Mouse (Mus musculus) forebrain, embryonic 13.5 days (tissue): ENCODE measurements at regions not wholly inside any gene's neighbourhood (a gene's known extent, or its start where the extent isn't known, plus 50 kb on each side); places are given as distances from the start of the nearest gene placed in this dataset.
"Not testable (repeated sequence)": the region's sequence is repeated elsewhere in the genome, so short reads cannot be mapped to it uniquely, and the experiment has no call there.

Experiments
- ATAC-seq: fragments of 200-750 bp; cut with Nextera tagmentation; 2 replicates; pipeline ENCODE4 v1.8.0; 2017
- H3K27ac ChIP-seq: fragments of 300-500 bp; sonication (generic); 2 replicates; pipeline ENCODE4 v1.5.1; 2015; ENCODE audit warnings: inconsistent platforms, mild to moderate bottlenecking, moderate library complexity
- H3K27me3 ChIP-seq: fragments of 300-500 bp; sonication (generic); 2 replicates; pipeline ENCODE4 v1.6.1; 2015; ENCODE audit warnings: mild to moderate bottlenecking, inconsistent platforms
- H3K36me3 ChIP-seq: fragments of 300-500 bp; sonication (generic); 2 replicates; pipeline ENCODE4 v1.6.1; 2015; ENCODE audit warnings: mild to moderate bottlenecking, inconsistent platforms; ENCODE audit not compliant: poor library complexity, severe bottlenecking
- H3K4me1 ChIP-seq: fragments of 300-500 bp; sonication (generic); 2 replicates; pipeline ENCODE4 v1.6.1; 2015; ENCODE audit warnings: inconsistent platforms
- H3K4me2 ChIP-seq: fragments of 300-500 bp; sonication (generic); 2 replicates; pipeline ENCODE4 v1.6.1; 2015; ENCODE audit warnings: inconsistent platforms, mild to moderate bottlenecking, moderate library complexity
- H3K4me3 ChIP-seq: fragments of 300-500 bp; sonication (generic); 2 replicates; pipeline ENCODE4 v1.5.1; 2015; ENCODE audit warnings: mild to moderate bottlenecking, inconsistent platforms
- H3K9ac ChIP-seq: fragments of 300-500 bp; sonication (generic); 2 replicates; pipeline ENCODE4 v1.6.1; 2015; ENCODE audit warnings: mild to moderate bottlenecking, inconsistent platforms
- H3K9me3 ChIP-seq: fragments of 300-500 bp; sonication (generic); replicated peaks from 2 replicates; pipeline ENCODE4 v1.6.1; 2016; ENCODE audit warnings: inconsistent platforms
- WGBS: fragments of 180-500 bp; shearing (Covaris S2); methylation state at CpG from one replicate; pipeline ENCODE4 v1.1.7; 2015; 5-methylcytosine and 5-hydroxymethylcytosine counted together

DNA sequence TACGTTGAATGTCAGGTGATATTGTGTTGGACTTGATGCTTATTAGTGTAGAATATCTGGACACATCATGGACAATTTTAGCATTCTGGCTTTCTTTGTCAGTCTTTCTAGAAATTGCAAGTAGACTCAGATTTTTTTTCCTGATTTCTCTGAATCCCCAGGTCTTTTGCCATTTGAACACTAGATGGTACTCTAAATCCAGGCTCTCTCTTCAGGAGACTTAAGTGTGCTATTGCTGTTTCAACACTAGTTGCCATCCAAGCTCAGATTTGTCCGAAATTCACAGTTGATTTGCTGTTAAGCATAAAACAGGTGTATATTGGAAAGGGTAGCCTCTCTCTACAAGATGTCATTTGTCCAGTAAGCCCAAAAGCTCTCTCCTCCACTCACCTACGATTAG is 451.5 kb downstream of the Lmo7 start:
- no peaks in the 10 kb centered on the region for H3K9me3 ChIP-seq
- no peaks in the 10 kb centered on the region for H3K4me1 ChIP-seq

DNA sequence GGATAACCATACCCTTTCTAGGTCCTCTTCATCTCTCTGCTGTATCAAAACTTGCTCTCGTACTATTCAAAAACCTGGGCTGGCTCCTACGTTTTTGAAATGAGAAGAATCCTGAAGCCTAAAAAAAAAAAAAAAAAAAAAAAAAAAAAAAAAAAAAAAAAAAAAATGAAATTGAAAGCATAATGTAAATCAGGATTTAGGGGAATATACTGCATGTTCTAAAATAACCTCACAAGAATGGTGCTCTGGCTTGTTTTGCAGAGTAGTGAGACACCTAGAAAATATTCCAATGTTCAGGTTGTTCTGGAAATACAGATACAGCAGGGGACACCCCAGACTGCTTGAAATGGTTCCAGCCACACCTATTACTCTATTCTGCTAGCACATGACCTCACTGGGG is 442.0 kb downstream of the Lmo7 start:
- H3K27ac ChIP-seq, result no peak overlapping the region
- H3K9ac ChIP-seq, result no peak overlapping the region
- 85% methylated on average over 2 of the region's 2 CpGs for WGBS
- H3K9me3 ChIP-seq, result no peaks in the 10 kb centered on the region
- H3K4me3 ChIP-seq, result no peak overlapping the region
- no peaks in the 10 kb centered on the region for H3K36me3 ChIP-seq
- H3K4me1 ChIP-seq, result no peaks in the 10 kb centered on the region
- H3K4me2 ChIP-seq, result no peak overlapping the region
- ATAC-seq, result no peak
- H3K27me3 ChIP-seq, result no peaks in the 10 kb centered on the region

More for the DNA sequence above, 451.5 kb downstream of the Lmo7 start:
- Histone ChIP-seq H3K27ac (no peak overlapping the region), H3K27me3 (no peaks in the 10 kb centered on the region), H3K4me2 (no peak overlapping the region), H3K36me3 (no peaks in the 10 kb centered on the region), H3K9ac (no peak overlapping the region), H3K4me3 (no peak overlapping the region)
- WGBS, result 83% methylated on average over 3 of the region's 3 CpGs
- ATAC-seq, result no peak

DNA sequence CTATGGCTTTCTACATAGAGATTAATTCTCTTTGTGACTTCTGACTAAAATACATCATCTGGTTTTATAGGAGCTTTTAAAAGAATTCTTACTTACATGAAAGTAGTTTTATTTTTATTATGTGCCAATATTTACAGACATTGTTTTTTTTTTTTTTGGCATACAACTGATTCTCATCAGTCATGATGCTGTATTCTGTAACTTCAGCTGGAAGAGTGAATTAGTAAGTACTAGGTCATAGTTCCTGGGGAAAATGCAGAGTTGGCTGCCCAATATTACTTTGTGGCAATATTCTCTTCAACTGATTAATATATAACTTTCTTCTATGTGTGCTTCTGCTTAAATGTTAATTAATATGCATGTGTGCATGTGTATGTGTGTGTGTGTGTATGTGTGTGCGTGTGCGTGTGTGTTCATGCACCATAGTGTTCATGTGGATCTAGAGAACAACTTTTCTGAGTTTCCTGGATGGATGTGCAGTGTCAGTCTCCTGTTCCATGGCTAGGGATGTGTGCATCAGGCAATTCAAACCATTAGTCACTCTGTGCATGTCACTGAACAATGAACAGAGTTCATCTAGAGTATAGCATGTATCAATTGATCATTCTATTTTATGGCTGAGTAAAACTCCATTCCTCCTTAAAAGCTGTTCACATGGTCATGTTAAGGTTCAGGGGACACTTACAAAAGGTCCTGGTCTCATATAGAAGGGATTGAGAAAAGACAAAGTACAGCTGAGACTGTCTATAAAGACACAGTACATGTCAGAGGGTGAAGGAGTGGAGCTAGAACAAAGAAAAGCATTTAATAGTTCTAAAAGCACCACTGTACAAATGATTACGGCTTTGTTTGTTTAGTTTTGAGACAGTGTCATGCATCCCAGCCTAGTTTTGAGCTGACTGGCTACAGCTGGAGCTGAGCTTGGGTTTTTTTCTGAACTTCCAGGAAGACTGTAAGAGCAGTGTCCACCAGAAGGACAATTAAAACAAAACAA is 431.8 kb downstream of the Lmo7 start:
- no peaks in the 10 kb centered on the region for H3K4me1 ChIP-seq
- 79% methylated on average over 3 of the region's 3 CpGs for WGBS
- H3K27me3 ChIP-seq, result no peaks in the 10 kb centered on the region
- H3K4me3 ChIP-seq, result no peak overlapping the region
- no peaks in the 10 kb centered on the region for H3K9me3 ChIP-seq
- ATAC-seq, result no peak
- H3K9ac ChIP-seq, result no peak overlapping the region
- no peak overlapping the region for H3K4me2 ChIP-seq
- H3K27ac ChIP-seq, result no peak overlapping the region
- H3K36me3 ChIP-seq, result no peaks in the 10 kb centered on the region

DNA sequence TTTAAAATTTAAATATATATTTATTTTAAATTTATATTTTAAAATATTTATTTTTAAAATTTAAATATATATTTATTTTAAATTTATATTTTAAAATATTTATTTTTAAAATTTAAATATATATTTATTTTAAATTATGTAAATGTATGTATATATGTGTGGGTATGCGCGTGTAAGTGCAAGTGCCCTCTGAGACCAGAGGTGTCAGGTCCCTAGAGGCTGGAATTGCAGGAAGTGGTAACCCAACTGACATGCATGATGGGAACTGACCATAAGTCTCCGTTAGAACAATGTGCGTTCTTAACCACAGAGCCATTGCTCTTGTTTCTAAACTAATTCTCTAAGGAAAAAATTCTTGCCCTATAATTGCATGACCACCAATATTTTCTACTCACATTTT is 420.7 kb downstream of the Lmo7 start:
- ATAC-seq, result peak; percentile 66; the same call in 1 of the 2 replicates
- H3K27ac ChIP-seq, H3K36me3 ChIP-seq, H3K4me3 ChIP-seq, H3K9ac ChIP-seq, H3K9me3 ChIP-seq, H3K4me2 ChIP-seq, H3K27me3 ChIP-seq, H3K4me1 ChIP-seq: not testable (repeated sequence)
- WGBS, result 95% methylated on average over 4 of the region's 4 CpGs

DNA sequence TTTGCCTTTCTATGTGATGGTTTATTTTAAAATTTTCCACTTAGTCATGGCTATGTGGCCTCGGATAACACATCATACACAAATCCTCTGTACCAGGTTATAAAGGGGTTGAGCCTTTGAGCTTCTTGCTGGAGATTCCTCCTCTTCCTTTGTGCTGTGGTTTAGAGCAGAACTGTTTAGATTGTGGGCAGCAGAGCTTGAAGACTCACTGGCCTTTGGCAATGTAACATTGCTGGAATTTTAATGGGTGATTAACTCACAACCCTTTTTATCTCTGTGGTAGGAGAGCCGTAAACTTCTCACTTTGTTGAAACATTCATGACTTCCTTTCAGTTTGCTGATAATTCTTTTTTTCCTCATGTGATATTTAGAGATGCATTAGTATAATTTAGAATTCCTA is 413.0 kb downstream of the Lmo7 start:
- Histone ChIP-seq H3K4me1 (no peaks in the 10 kb centered on the region), H3K4me2 (no peak overlapping the region), H3K9me3 (no peaks in the 10 kb centered on the region), H3K27me3 (no peaks in the 10 kb centered on the region), H3K9ac (no peak overlapping the region), H3K36me3 (no peaks in the 10 kb centered on the region), H3K27ac (no peak overlapping the region), H3K4me3 (no peak overlapping the region)
- 28% methylated on average over 2 of the region's 2 CpGs for WGBS
- no peak for ATAC-seq

DNA sequence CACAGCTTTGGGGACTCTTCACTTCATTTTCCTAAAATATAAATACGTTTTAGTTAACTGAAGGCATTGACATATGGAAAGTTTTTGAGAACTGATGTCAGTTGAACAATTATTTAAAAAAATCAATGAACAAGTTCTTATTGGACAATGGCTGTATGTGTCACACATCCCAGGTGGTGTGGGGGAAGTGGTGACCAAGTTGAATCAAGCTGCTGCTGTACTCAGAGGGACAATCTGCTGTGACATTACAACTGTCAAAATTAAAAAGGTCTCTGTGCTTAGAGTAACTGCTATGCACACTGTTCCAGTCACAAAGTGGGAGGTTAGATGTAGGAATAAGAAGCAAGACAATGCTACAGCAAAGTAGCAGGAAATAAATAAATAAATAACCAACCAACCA is 409.2 kb downstream of the Lmo7 start:
- Histone ChIP-seq H3K9me3 (no peaks in the 10 kb centered on the region), H3K4me2 (no peak overlapping the region), H3K9ac (no peak overlapping the region), H3K4me1 (no peaks in the 10 kb centered on the region), H3K27ac (no peak overlapping the region), H3K4me3 (no peak overlapping the region), H3K36me3 (no peaks in the 10 kb centered on the region), H3K27me3 (no peaks in the 10 kb centered on the region)
- no peak for ATAC-seq
- 95% methylated on average over 1 of the region's 1 CpGs for WGBS

DNA sequence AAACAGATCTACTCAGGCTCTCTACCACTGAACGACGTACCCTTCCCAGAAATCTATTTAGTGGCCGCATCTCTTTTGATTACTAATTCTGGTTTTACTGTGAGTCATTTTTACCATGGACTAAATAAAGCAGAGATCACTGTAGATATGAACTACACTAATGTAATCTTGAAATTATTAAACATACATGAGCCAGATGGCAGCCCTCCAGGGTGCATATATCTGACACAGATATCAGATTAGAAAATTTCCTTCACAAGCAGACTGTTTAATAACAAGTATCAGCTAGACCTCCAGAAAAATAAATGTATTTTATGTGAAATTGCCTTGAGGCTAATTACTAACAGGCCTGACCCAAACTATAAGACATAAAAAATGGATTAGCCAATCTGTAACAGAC is 388.4 kb downstream of the Lmo7 start:
- H3K4me3 ChIP-seq, result no peak overlapping the region
- ATAC-seq, result no peak
- no peaks in the 10 kb centered on the region for H3K27me3 ChIP-seq
- no peak overlapping the region for H3K27ac ChIP-seq
- H3K9ac ChIP-seq, result no peak overlapping the region
- H3K4me1 ChIP-seq, result no peaks in the 10 kb centered on the region
- no peaks in the 10 kb centered on the region for H3K36me3 ChIP-seq
- 88% methylated on average over 3 of the region's 3 CpGs for WGBS
- H3K9me3 ChIP-seq, result no peaks in the 10 kb centered on the region
- no peak overlapping the region for H3K4me2 ChIP-seq

DNA sequence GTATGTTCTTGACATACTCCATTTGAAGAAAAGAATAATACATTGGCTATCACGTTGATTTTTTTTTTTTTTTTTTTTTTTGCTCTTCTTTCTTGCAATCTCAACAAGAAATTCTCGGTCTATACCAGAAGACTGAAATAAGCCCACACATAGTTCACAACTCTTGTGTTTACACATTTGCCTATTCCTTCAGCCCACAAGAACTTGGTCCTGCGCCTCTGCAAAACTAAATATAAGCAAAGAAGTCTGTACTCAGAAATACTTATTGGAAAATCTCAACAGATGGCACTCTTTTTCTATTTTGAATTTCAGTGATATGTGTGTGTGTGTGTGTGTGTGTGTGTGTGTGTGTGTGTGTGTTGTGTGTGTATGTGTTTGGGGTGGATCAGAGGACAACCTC is 376.4 kb downstream of the Lmo7 start:
- Histone ChIP-seq H3K4me1 (no peaks in the 10 kb centered on the region), H3K36me3 (no peaks in the 10 kb centered on the region), H3K4me2 (no peak overlapping the region), H3K27me3 (no peaks in the 10 kb centered on the region), H3K4me3 (no peak overlapping the region), H3K9ac (no peak overlapping the region), H3K27ac (no peak overlapping the region), H3K9me3 (no peaks in the 10 kb centered on the region)
- WGBS, result 86% methylated on average over 3 of the region's 3 CpGs
- no peak for ATAC-seq

DNA sequence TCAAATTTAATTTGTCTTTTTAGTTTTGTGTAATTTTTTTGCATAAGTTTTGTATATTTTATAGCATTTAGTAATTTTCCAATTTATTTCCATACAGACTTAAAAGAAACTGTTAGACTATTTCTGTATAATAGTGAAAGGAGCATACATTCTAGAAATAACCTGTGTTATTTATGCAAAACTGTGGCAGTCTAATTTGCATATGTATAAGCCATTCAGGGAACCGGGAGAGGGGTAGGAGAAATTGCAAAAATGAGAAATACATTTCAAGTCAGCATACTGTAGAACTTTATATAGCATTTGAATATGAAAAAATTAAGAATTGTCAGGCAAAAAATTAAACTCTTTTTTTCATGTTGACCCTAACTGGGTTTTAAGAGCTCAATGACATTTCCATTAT is 364.3 kb downstream of the Lmo7 start:
- no peaks in the 10 kb centered on the region for H3K4me1 ChIP-seq
- ATAC-seq, result no peak
- no peak overlapping the region for H3K27ac ChIP-seq
- no peaks in the 10 kb centered on the region for H3K27me3 ChIP-seq
- no peaks in the 10 kb centered on the region for H3K36me3 ChIP-seq
- H3K4me2 ChIP-seq, result no peak overlapping the region
- no peaks in the 10 kb centered on the region for H3K9me3 ChIP-seq
- no peak overlapping the region for H3K4me3 ChIP-seq
- no peak overlapping the region for H3K9ac ChIP-seq
- WGBS, result 29% methylated on average over 1 of the region's 1 CpGs

DNA sequence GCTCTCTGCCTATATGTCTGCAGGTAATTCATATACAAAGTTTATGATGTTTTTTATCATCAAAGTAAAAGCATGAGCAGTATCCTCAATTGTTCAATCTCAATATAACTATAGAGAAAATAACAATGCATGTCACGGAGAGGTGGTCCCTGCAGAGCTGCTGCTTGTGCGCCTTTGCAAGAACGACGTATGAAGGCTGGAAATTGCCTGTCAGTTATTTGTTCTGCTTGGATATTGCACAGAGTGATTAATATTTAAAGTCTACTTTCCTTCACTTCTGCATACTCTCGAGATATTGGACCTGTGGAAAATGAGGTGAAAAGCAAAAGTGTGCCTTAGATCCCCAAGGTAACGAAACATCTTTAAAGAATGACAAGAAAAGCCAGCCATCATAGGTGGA is 362.8 kb downstream of the Lmo7 start:
- no peak for ATAC-seq
- WGBS, result 70% methylated on average over 6 of the region's 6 CpGs
- no peak overlapping the region for H3K9ac ChIP-seq
- no peaks in the 10 kb centered on the region for H3K36me3 ChIP-seq
- no peak overlapping the region for H3K4me2 ChIP-seq
- no peaks in the 10 kb centered on the region for H3K9me3 ChIP-seq
- no peak overlapping the region for H3K27ac ChIP-seq
- no peaks in the 10 kb centered on the region for H3K4me1 ChIP-seq
- no peak overlapping the region for H3K4me3 ChIP-seq
- H3K27me3 ChIP-seq, result no peaks in the 10 kb centered on the region

DNA sequence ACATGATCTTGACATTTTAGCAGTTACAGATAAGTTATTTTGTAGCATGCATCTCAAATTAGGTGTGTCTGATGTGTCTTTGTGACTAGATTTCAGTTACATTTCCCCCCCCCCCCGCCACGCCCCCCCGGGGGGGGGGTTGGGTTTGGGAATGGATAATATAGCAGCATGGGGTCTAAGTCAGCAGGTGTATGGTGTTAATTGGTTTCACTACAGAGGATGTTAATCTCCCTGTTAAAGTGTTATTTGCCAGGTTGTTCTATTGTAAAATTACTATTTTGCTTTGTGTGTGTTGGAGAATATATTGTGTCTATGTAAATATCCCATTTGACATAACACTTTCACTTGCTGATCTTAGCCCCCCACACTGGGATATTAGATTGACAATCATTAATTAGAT is 319.2 kb downstream of the Lmo7 start:
- Histone ChIP-seq H3K4me1 (0 out of 2 replicates have a peak, but pooled peaks cover 2% of the 10 kb centered on the region), H3K9me3 (no peaks in the 10 kb centered on the region), H3K36me3 (no peaks in the 10 kb centered on the region), H3K4me2 (no peak overlapping the region), H3K27me3 (no peaks in the 10 kb centered on the region), H3K9ac (no peak overlapping the region), H3K27ac (no peak overlapping the region), H3K4me3 (no peak overlapping the region)
- 7% methylated on average over 3 of the region's 3 CpGs for WGBS
- ATAC-seq, result 0 out of 2 replicates have a peak, but pooled peaks have one; percentile 41

DNA sequence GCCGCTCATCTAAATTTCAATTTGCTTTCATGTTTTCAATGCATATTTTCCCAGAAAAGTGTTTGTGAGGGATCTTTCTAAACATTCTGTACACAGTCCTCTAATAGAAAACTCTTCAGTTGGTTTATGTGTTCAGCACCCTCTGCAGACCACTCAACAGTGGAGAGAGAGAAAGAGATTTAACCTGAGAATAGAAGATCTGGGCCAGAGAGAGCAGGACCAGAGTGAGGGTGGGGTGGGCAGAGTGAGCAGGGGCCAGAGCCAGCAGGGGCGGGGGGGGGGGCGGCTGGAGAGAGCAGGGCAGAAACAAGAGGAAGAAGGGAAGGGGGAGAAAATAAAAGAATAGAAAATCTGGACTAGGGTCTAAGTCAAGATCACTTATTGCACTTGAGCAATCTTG is 318.7 kb downstream of the Lmo7 start:
- Histone ChIP-seq H3K4me3 (no peak overlapping the region), H3K9me3 (no peaks in the 10 kb centered on the region), H3K27me3 (no peaks in the 10 kb centered on the region), H3K9ac (no peak overlapping the region), H3K4me1 (0 out of 2 replicates have a peak, but pooled peaks cover 2% of the 10 kb centered on the region), H3K27ac (no peak overlapping the region), H3K4me2 (no peak overlapping the region), H3K36me3 (no peaks in the 10 kb centered on the region)
- ATAC-seq, result peak; percentile 58; the same call in 1 of the 2 replicates
- WGBS, result 87% methylated on average over 1 of the region's 3 CpGs

DNA sequence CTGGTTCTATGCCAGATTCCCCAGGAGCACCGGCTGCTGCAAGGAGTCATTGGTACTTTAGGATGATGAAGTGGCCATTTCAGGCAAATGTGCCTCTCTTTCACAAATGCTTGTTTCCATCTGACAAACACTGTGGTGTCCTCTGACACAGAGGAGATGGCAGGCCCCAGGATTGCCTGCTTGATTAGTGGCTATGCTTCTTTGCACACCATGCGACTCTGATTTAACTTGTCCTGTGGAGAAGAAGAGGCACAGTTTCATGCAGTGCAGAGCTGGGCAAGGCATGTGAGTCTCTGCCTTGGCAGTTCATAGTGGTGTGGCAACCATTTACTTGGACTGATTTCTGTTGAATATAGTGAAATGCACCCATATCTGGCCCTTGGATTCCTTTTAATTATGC is 308.4 kb downstream of the Lmo7 start:
- Histone ChIP-seq H3K36me3 (no peaks in the 10 kb centered on the region), H3K4me3 (no peak overlapping the region), H3K9ac (no peak overlapping the region), H3K27me3 (no peaks in the 10 kb centered on the region), H3K4me1 (no peaks in the 10 kb centered on the region), H3K9me3 (no peaks in the 10 kb centered on the region), H3K4me2 (no peak overlapping the region), H3K27ac (no peak overlapping the region)
- ATAC-seq, result no peak
- WGBS, result 92% methylated on average over 2 of the region's 2 CpGs
